Mouse (Mus musculus) adipocyte (in vitro differentiated cells): ENCODE data around the gene Zfand6.

Experiments used
- DNase-seq: peaks from one replicate; pipeline ENCODE4 v3.0.0-alpha.2; 2016; ENCODE audit warnings: low spot score

Gene Zfand6

GRCm38 (mm10) chr7:84689251-84690100 lies at the start of gene Zfand6:
Zfand6 (minus strand) TSS chr7:84689959.
- DNase-seq = peak; percentile 92

- no peak for DNase-seq
Measured at GRCm38 (mm10) chr7:84736803-84737202, 47.0 kb upstream of the Zfand6 start.

GRCm38 (mm10) chr7:84733038-84733437 lies 43.3 kb upstream of the Zfand6 start:
- no peak for DNase-seq

- no peak for DNase-seq
Measured at GRCm38 (mm10) chr7:84732052-84732451, 42.3 kb upstream of the Zfand6 start.

GRCm38 (mm10) chr7:84731076-84731475 lies 41.3 kb upstream of the Zfand6 start:
- no peak for DNase-seq

- no peak for DNase-seq
Measured at GRCm38 (mm10) chr7:84722804-84723459, 33.2 kb upstream of the Zfand6 start.

GRCm38 (mm10) chr7:84710287-84710958 lies 20.7 kb upstream of the Zfand6 start:
- DNase-seq = no peak

- no peak for DNase-seq
Measured at GRCm38 (mm10) chr7:84706877-84707276, 17.1 kb upstream of the Zfand6 start.

- no peak for DNase-seq
Measured at GRCm38 (mm10) chr7:84690101-84690509, 346 bp upstream of the Zfand6 start.

GRCm38 (mm10) chr7:84687653-84688580 lies 1.8 kb downstream of the Zfand6 start:
- peak; percentile 71 for DNase-seq

- DNase-seq = no peak
Measured at GRCm38 (mm10) chr7:84686380-84686779, 3.4 kb downstream of the Zfand6 start.

GRCm38 (mm10) chr7:84684675-84685074 lies 5.1 kb downstream of the Zfand6 start:
- DNase-seq = no peak

- no peak for DNase-seq
Measured at GRCm38 (mm10) chr7:84681558-84681957, 8.2 kb downstream of the Zfand6 start.

GRCm38 (mm10) chr7:84680931-84681330 lies 8.8 kb downstream of the Zfand6 start:
- DNase-seq = peak; percentile 57

GRCm38 (mm10) chr7:84680092-84680491 lies 9.7 kb downstream of the Zfand6 start:
- no peak for DNase-seq

- DNase-seq = peak; percentile 86
Measured at GRCm38 (mm10) chr7:84679264-84679663, 10.5 kb downstream of the Zfand6 start.

GRCm38 (mm10) chr7:84673103-84673502 lies 16.7 kb downstream of the Zfand6 start:
- no peak for DNase-seq

- peak; percentile 38 for DNase-seq
Measured at GRCm38 (mm10) chr7:84669554-84670152, 20.1 kb downstream of the Zfand6 start.

GRCm38 (mm10) chr7:84667946-84668345 lies 21.8 kb downstream of the Zfand6 start:
- no peak for DNase-seq

GRCm38 (mm10) chr7:84652740-84653139 lies 37.0 kb downstream of the Zfand6 start:
- no peak for DNase-seq

- DNase-seq = no peak
Measured at GRCm38 (mm10) chr7:84651987-84652321, 37.8 kb downstream of the Zfand6 start.
